Comparison of ENCODE assay signal across 31 mouse cellular contexts in the genomic region with DNA sequence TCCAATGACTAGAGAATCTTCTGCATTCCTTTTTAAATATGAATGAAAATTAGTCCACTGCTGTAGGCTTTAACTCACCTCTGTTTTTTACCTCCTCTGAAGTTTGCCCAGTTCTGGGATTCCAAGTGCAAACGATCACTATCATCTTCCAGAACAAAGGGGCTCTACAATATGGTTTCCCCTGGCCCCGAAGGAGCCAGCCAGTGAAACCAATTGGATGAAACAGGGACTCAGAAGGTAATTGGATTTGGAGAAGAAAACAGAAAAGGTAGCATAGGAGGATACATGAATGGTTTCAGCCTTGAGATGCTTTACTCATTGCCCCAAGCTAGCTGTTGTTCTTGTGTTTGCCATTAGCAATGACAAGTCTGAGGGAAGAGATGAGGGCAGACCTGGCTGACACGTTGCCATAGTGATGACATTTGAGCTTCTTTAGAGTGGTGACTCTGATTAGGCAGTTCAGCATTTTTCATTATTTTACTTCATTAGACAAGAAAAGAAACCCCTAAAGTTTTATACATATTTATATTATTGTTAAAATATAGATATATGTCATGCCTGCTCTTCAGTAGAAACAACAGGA. TPM values are rescaled to one million over a fixed set of nuclear protein-coding genes. Genes with fewer than 3 reads are reported as not detected.
DNase-seq lines count a peak whose midpoint lies in the region; ATAC-seq lines count a peak whose summit lies in the region.
"Had no signal": no experiment of that assay in that cellular context is flagged by ENCODE, and none has a peak within 500 bp of the region (broad histone marks: within the 10 kb centered on the region; RNA-seq: fewer than 3 reads in every experiment).

No protein-coding gene starts in this region.

- no peak overlapping the region for H3K9ac ChIP-seq in hindbrain, embryonic 12.5 days
- H3K9ac ChIP-seq in hindbrain, embryonic 14.5 days = no peak overlapping the region
- H3K9ac ChIP-seq in midbrain, embryonic 13.5 days (replicated peaks) = no peak overlapping the region
- H3K9ac ChIP-seq: embryonic facial prominence, embryonic 15.5 days; liver, embryonic 13.5 days had no signal

- DNase-seq in embryo, embryonic 10 days (ENCODE audit: low spot score) = peak; percentile 35
- no peak for DNase-seq in embryo, embryonic 11 days
- DNase-seq in hindbrain, embryonic 14.5 days (ENCODE audit: low spot score) = no peak
- no peak for DNase-seq in lung, postnatal 4 days
- DNase-seq in heart, postnatal 4 days = no peak
- DNase-seq: adrenal gland, adult 2 months; cerebellum, adult 11-12 months; cerebellum, postnatal 14 days; gastrocnemius, adult 2 months; heart, postnatal 36 days; kidney, adult 2 months; liver, embryonic 13.5 days; lung, adult 2 months; lung, postnatal 14 days; right cerebral cortex, postnatal 25 days; spleen, adult 18-20 months had no signal

- H3K4me2 ChIP-seq in hindbrain, embryonic 12.5 days (replicated peaks) = no peak overlapping the region
- H3K4me2 ChIP-seq in hindbrain, embryonic 14.5 days (replicated peaks) = no peak overlapping the region
- H3K4me2 ChIP-seq in midbrain, embryonic 13.5 days (replicated peaks) = no peak overlapping the region
- H3K4me2 ChIP-seq: embryonic facial prominence, embryonic 15.5 days; liver, embryonic 13.5 days had no signal

- peak overlapping the region; percentile 35; the same call in 1 of the 2 replicates for H3K27ac ChIP-seq in hindbrain, embryonic 12.5 days
- H3K27ac ChIP-seq in hindbrain, embryonic 14.5 days = no peak overlapping the region
- peak overlapping the region; percentile 47; the same call in 1 of the 2 replicates for H3K27ac ChIP-seq in midbrain, embryonic 13.5 days
- H3K27ac ChIP-seq: embryonic facial prominence, embryonic 15.5 days; gastrocnemius, adult 2 months; kidney, postnatal 0 days; left cerebral cortex, adult 2 months; liver, embryonic 13.5 days had no signal

- 50% methylated on average over 3 of the region's 3 CpGs for whole genome bisulfite sequencing in hindbrain, embryonic 12.5 days
- WGBS in hindbrain, embryonic 14.5 days = 37% methylated on average over 3 of the region's 3 CpGs
- 27% methylated on average over 3 of the region's 3 CpGs for WGBS in midbrain, embryonic 13.5 days

- no peaks in the 10 kb centered on the region for H3K4me1 ChIP-seq in hindbrain, embryonic 12.5 days
- H3K4me1 ChIP-seq in hindbrain, embryonic 14.5 days (replicated peaks; ENCODE audit: control insufficient read depth, insufficient read depth, low read length) = no peaks in the 10 kb centered on the region
- 0 out of 2 replicates have a peak, but pooled peaks cover 3% of the 10 kb centered on the region for H3K4me1 ChIP-seq in midbrain, embryonic 13.5 days (replicated peaks)
- H3K4me1 ChIP-seq: embryonic facial prominence, embryonic 15.5 days; liver, embryonic 13.5 days had no signal

- no peaks in the 10 kb centered on the region for H3K36me3 ChIP-seq in hindbrain, embryonic 12.5 days
- no peaks in the 10 kb centered on the region for H3K36me3 ChIP-seq in hindbrain, embryonic 14.5 days (replicated peaks; ENCODE audit: control insufficient read depth, insufficient read depth)
- no peaks in the 10 kb centered on the region for H3K36me3 ChIP-seq in midbrain, embryonic 13.5 days
- H3K36me3 ChIP-seq: embryonic facial prominence, embryonic 15.5 days; liver, embryonic 13.5 days had no signal

- no peak for ATAC-seq in hindbrain, embryonic 12.5 days (ENCODE audit: low FRiP score)
- ATAC-seq in hindbrain, embryonic 14.5 days (ENCODE audit: low FRiP score) = no peak
- ATAC-seq in midbrain, embryonic 13.5 days = peak; percentile 79

- H3K9me3 ChIP-seq in hindbrain, embryonic 12.5 days (replicated peaks) = no peaks in the 10 kb centered on the region
- no peaks in the 10 kb centered on the region for H3K9me3 ChIP-seq in hindbrain, embryonic 14.5 days (ENCODE audit: control insufficient read depth, low read length)
- H3K9me3 ChIP-seq in midbrain, embryonic 13.5 days = no peaks in the 10 kb centered on the region
- H3K9me3 ChIP-seq: embryonic facial prominence, embryonic 15.5 days; liver, embryonic 13.5 days had no signal

- H3K4me3 ChIP-seq in hindbrain, embryonic 12.5 days = no peak overlapping the region
- no peak overlapping the region for H3K4me3 ChIP-seq in hindbrain, embryonic 14.5 days (replicated peaks; ENCODE audit: low read length)
- no peak overlapping the region for H3K4me3 ChIP-seq in midbrain, embryonic 13.5 days (replicated peaks)
- H3K4me3 ChIP-seq: embryonic facial prominence, embryonic 15.5 days; gastrocnemius, adult 2 months; left cerebral cortex, adult 2 months; liver, embryonic 13.5 days had no signal

- H3K27me3 ChIP-seq in hindbrain, embryonic 12.5 days = peaks cover 31% of the 10 kb centered on the region
- H3K27me3 ChIP-seq in hindbrain, embryonic 14.5 days (ENCODE audit: control insufficient read depth, insufficient read depth, low read length) = peaks cover 44% of the 10 kb centered on the region
- peaks cover 50% of the 10 kb centered on the region; the same call in 1 of the 2 replicates for H3K27me3 ChIP-seq in midbrain, embryonic 13.5 days
- H3K27me3 ChIP-seq: liver, embryonic 13.5 days had no signal

RNA-seq across cellular contexts. Expression of a gene that starts 44.0 kb away (rescaled TPM):
- polyA plus RNA-seq in hindbrain, embryonic 12.5 days (2016; fragmentation: Nextera tagmentation; extraction: Ambion mirVana) = 0.46 TPM in 1 of 2 replicates, not detected in the other
- not detected in 2 replicates for polyA plus RNA-seq in hindbrain, embryonic 14.5 days (2014; fragmentation: Nextera tagmentation; extraction: Ambion mirVana)
- polyA plus RNA-seq in midbrain, embryonic 13.5 days (2015; fragmentation: Nextera tagmentation; extraction: Ambion mirVana) = not detected in 2 replicates
- total RNA-seq in heart, postnatal 4 days (2021) = not detected
- total RNA-seq: adrenal gland, adult 2 months; ES-E14; gastrocnemius, adult 2 months; gastrocnemius, postnatal 4 days; heart, adult 8-10 months; heart, postnatal 36 days; layer of hippocampus, postnatal 10 days; left cerebral cortex, adult 2 months; left cerebral cortex, postnatal 36 days; megakaryocyte, adult 5-6 weeks had no signal
- polyA plus RNA-seq: adrenal gland, adult 2 months; embryonic facial prominence, embryonic 15.5 days; frontal cortex, adult 2 months; kidney, adult 2 months; kidney, postnatal 0 days; large intestine, adult 2 months; liver, embryonic 13.5 days; lung, adult 2 months; neural tube, embryonic 11.5 days; urinary bladder, adult 2 months had no signal

RNA-seq across cellular contexts. Expression of a gene that starts 50.5 kb away (rescaled TPM):
- 11.9 and 13.0 TPM in 2 replicates for polyA plus RNA-seq in hindbrain, embryonic 12.5 days (2016; fragmentation: Nextera tagmentation; extraction: Ambion mirVana)
- 5.4 and 6.1 TPM in 2 replicates for polyA plus RNA-seq in hindbrain, embryonic 14.5 days (2014; fragmentation: Nextera tagmentation; extraction: Ambion mirVana)
- 12.6 and 12.8 TPM in 2 replicates for polyA plus RNA-seq in midbrain, embryonic 13.5 days (2015; fragmentation: Nextera tagmentation; extraction: Ambion mirVana)
- total RNA-seq in heart, postnatal 4 days (2021) = 10 to 100 TPM in 1 of 2 experiments, 1 to 10 TPM in 1; 9.6 to 18.2 TPM
